Mouse (Mus musculus): ENCODE measurements around the gene Shf.

GRCm38 (mm10) chr2:122332222-122332621, 36.7 kb downstream of the Shf start:
- no peak for TF ChIP-seq POLR2A (IDR thresholded peaks at IDR 0.05; ENCODE audit: borderline replicate concordance, low read depth, low read length)
- TF ChIP-seq CTCF (IDR thresholded peaks at IDR 0.05; ENCODE audit: low read depth, low read length): no peak

Measured in bone marrow macrophage, adult 2 months (primary cell).